Mouse (Mus musculus): ENCODE measurements around the gene Cachd1. TPM values are rescaled to one million over a fixed set of nuclear protein-coding genes. Genes with fewer than 3 reads are reported as not detected.

Cachd1 gene
- total and polyA plus RNA-seq, 3 experiments: 6.1 to 55.2 (median 28.8) TPM

- Histone ChIP-seq H3K27me3 (ENCODE audit: insufficient read depth, low read length) (no peaks in the 10 kb centered on the region), H3K9me3 (replicated peaks) (peaks cover 7% of the 10 kb centered on the region), H3K36me3 (replicated peaks) (no peaks in the 10 kb centered on the region), H3K4me1 (ENCODE audit: insufficient read depth, low read depth, low read length) (no peaks in the 10 kb centered on the region), H3K4me3 (ENCODE audit: low read depth, low read length) (no peak overlapping the region)
- TF ChIP-seq POLR2AphosphoS5 (IDR thresholded peaks at IDR 0.05; ENCODE audit: insufficient replicate concordance, low read depth, low read length) (no peak), CTCF (IDR thresholded peaks at IDR 0.05; ENCODE audit: low read depth, low read length) (no peak), GATA1 (IDR thresholded peaks at IDR 0.05; ENCODE audit: borderline replicate concordance, low read length) (no peak), GATA2 (IDR thresholded peaks at IDR 0.05; ENCODE audit: borderline replicate concordance, low read depth, low read length) (no peak), TAL1 (conservative IDR thresholded peaks at IDR 0.05; ENCODE audit: low read depth, low read length) (no peak)
- no peak for DNase-seq (ENCODE audit: low spot score)
- ATAC-seq (ENCODE audit: extremely low read depth, insufficient number of reproducible peaks, low FRiP score, poor library complexity, severe bottlenecking): no peak
Measured at GRCm38 (mm10) chr4:101026566-101026965, 250.1 kb downstream of the Cachd1 start.

GRCm38 (mm10) chr4:101026995-101027394 is 250.5 kb downstream of the Cachd1 start:
- no peaks in the 10 kb centered on the region for H3K36me3 ChIP-seq (replicated peaks)
- no peaks in the 10 kb centered on the region for H3K4me1 ChIP-seq (ENCODE audit: insufficient read depth, low read depth, low read length)
- H3K4me3 ChIP-seq (ENCODE audit: low read depth, low read length): no peak overlapping the region
- H3K27me3 ChIP-seq (ENCODE audit: insufficient read depth, low read length): no peaks in the 10 kb centered on the region
- peaks cover 7% of the 10 kb centered on the region for H3K9me3 ChIP-seq (replicated peaks)
- TF ChIP-seq GATA1 (IDR thresholded peaks at IDR 0.05; ENCODE audit: borderline replicate concordance, low read length) (no peak), POLR2AphosphoS5 (IDR thresholded peaks at IDR 0.05; ENCODE audit: insufficient replicate concordance, low read depth, low read length) (no peak)
- DNase-seq (ENCODE audit: low spot score) (no peak), ATAC-seq (ENCODE audit: extremely low read depth, insufficient number of reproducible peaks, low FRiP score, poor library complexity, severe bottlenecking) (no peak)

GRCm38 (mm10) chr4:101027852-101028411 is 251.5 kb downstream of the Cachd1 start:
- DNase-seq (ENCODE audit: low spot score) (no peak), ATAC-seq (ENCODE audit: extremely low read depth, insufficient number of reproducible peaks, low FRiP score, poor library complexity, severe bottlenecking) (no peak)
- TF ChIP-seq TAL1 (conservative IDR thresholded peaks at IDR 0.05; ENCODE audit: low read depth, low read length) (no peak), CTCF (IDR thresholded peaks at IDR 0.05; ENCODE audit: low read depth, low read length) (no peak), POLR2AphosphoS5 (IDR thresholded peaks at IDR 0.05; ENCODE audit: insufficient replicate concordance, low read depth, low read length) (no peak), GATA1 (IDR thresholded peaks at IDR 0.05; ENCODE audit: borderline replicate concordance, low read length) (no peak), GATA2 (IDR thresholded peaks at IDR 0.05; ENCODE audit: borderline replicate concordance, low read depth, low read length) (no peak)
- Histone ChIP-seq H3K27me3 (ENCODE audit: insufficient read depth, low read length) (no peaks in the 10 kb centered on the region), H3K4me3 (ENCODE audit: low read depth, low read length) (no peak overlapping the region), H3K4me1 (ENCODE audit: insufficient read depth, low read depth, low read length) (no peaks in the 10 kb centered on the region), H3K9me3 (replicated peaks) (peaks cover 4% of the 10 kb centered on the region), H3K36me3 (replicated peaks) (no peaks in the 10 kb centered on the region)

- Histone ChIP-seq H3K36me3 (replicated peaks) (no peaks in the 10 kb centered on the region), H3K4me3 (ENCODE audit: low read depth, low read length) (no peak overlapping the region), H3K4me1 (ENCODE audit: insufficient read depth, low read depth, low read length) (no peaks in the 10 kb centered on the region), H3K27me3 (ENCODE audit: insufficient read depth, low read length) (no peaks in the 10 kb centered on the region), H3K9me3 (replicated peaks) (no peaks in the 10 kb centered on the region)
- no peak for ATAC-seq (ENCODE audit: extremely low read depth, insufficient number of reproducible peaks, low FRiP score, poor library complexity, severe bottlenecking)
- TF ChIP-seq POLR2AphosphoS5 (IDR thresholded peaks at IDR 0.05; ENCODE audit: insufficient replicate concordance, low read depth, low read length): no peak
- TF ChIP-seq GATA2 (IDR thresholded peaks at IDR 0.05; ENCODE audit: borderline replicate concordance, low read depth, low read length): no peak
- no peak for TF ChIP-seq GATA1 (IDR thresholded peaks at IDR 0.05; ENCODE audit: borderline replicate concordance, low read length)
- TF ChIP-seq TAL1 (conservative IDR thresholded peaks at IDR 0.05; ENCODE audit: low read depth, low read length): no peak
- no peak for TF ChIP-seq CTCF (IDR thresholded peaks at IDR 0.05; ENCODE audit: low read depth, low read length)
- DNase-seq (ENCODE audit: low spot score): no peak
Measured at GRCm38 (mm10) chr4:101033047-101033446, 256.6 kb downstream of the Cachd1 start.

- H3K4me1 ChIP-seq (ENCODE audit: insufficient read depth, low read depth, low read length): no peaks in the 10 kb centered on the region
- TF ChIP-seq CTCF (IDR thresholded peaks at IDR 0.05; ENCODE audit: low read depth, low read length) (no peak), POLR2AphosphoS5 (IDR thresholded peaks at IDR 0.05; ENCODE audit: insufficient replicate concordance, low read depth, low read length) (no peak), GATA2 (IDR thresholded peaks at IDR 0.05; ENCODE audit: borderline replicate concordance, low read depth, low read length) (no peak), TAL1 (conservative IDR thresholded peaks at IDR 0.05; ENCODE audit: low read depth, low read length) (no peak), GATA1 (IDR thresholded peaks at IDR 0.05; ENCODE audit: borderline replicate concordance, low read length) (no peak)
- H3K4me3 ChIP-seq (ENCODE audit: low read depth, low read length): no peak overlapping the region
- H3K36me3 ChIP-seq (replicated peaks): no peaks in the 10 kb centered on the region
- ATAC-seq (ENCODE audit: extremely low read depth, insufficient number of reproducible peaks, low FRiP score, poor library complexity, severe bottlenecking) (no peak), DNase-seq (ENCODE audit: low spot score) (no peak)
- no peaks in the 10 kb centered on the region for H3K9me3 ChIP-seq (replicated peaks)
- H3K27me3 ChIP-seq (ENCODE audit: insufficient read depth, low read length): peaks cover 2% of the 10 kb centered on the region; the same call in 1 of the 2 replicates
Measured at GRCm38 (mm10) chr4:101035131-101035530, 258.7 kb downstream of the Cachd1 start.

- no peak overlapping the region for H3K4me3 ChIP-seq (ENCODE audit: low read depth, low read length)
- ATAC-seq (ENCODE audit: extremely low read depth, insufficient number of reproducible peaks, low FRiP score, poor library complexity, severe bottlenecking) (no peak), DNase-seq (ENCODE audit: low spot score) (no peak)
- no peaks in the 10 kb centered on the region for H3K4me1 ChIP-seq (ENCODE audit: insufficient read depth, low read depth, low read length)
- TF ChIP-seq POLR2AphosphoS5 (IDR thresholded peaks at IDR 0.05; ENCODE audit: insufficient replicate concordance, low read depth, low read length) (no peak), CTCF (IDR thresholded peaks at IDR 0.05; ENCODE audit: low read depth, low read length) (no peak), GATA1 (IDR thresholded peaks at IDR 0.05; ENCODE audit: borderline replicate concordance, low read length) (no peak), GATA2 (IDR thresholded peaks at IDR 0.05; ENCODE audit: borderline replicate concordance, low read depth, low read length) (no peak), TAL1 (conservative IDR thresholded peaks at IDR 0.05; ENCODE audit: low read depth, low read length) (no peak)
- H3K9me3 ChIP-seq (replicated peaks): no peaks in the 10 kb centered on the region
- H3K36me3 ChIP-seq (replicated peaks): no peaks in the 10 kb centered on the region
- peaks cover 5% of the 10 kb centered on the region; the same call in 1 of the 2 replicates for H3K27me3 ChIP-seq (ENCODE audit: insufficient read depth, low read length)
Measured at GRCm38 (mm10) chr4:101037156-101037555, 260.7 kb downstream of the Cachd1 start.

Measured in G1E (cell line).